Mouse (Mus musculus) brain, embryonic 14.5 days (tissue): ENCODE results near the gene Ddx54. TPM values are rescaled to one million over a fixed set of nuclear protein-coding genes. Genes with fewer than 3 reads are reported as not detected.

Experiments
- DNase-seq: peaks from one replicate; pipeline ENCODE4 v3.0.0-alpha.2; 2011; ENCODE audit warnings: low read depth
- CTCF ChIP-seq: fragments of 200-500 bp; IDR thresholded peaks from 2 replicates; pipeline ENCODE4 v1.5.1; 2012; ENCODE audit warnings: inconsistent platforms, mild to moderate bottlenecking, moderate library complexity, borderline replicate concordance; ENCODE audit not compliant: insufficient read depth, insufficient read length; ENCODE audit errors: extremely low read depth
- POLR2A ChIP-seq: fragments of 200-500 bp; IDR thresholded peaks from 2 replicates; pipeline ENCODE4 v1.6.1; 2012; ENCODE audit warnings: mild to moderate bottlenecking, inconsistent platforms, borderline replicate concordance; ENCODE audit not compliant: poor library complexity, insufficient read depth, insufficient read length, severe bottlenecking; ENCODE audit errors: extremely low read depth
- polyA plus RNA-seq: library from polyadenylated mRNA; depleted of rRNA; stranded (reverse); fragments of >200 nt; gene quantifications from 2 replicates; pipeline ENCODE4 v1.2.3, GENCODE M21; 2012; rRNA removed

Ddx54 gene
- 42.7 and 49.7 TPM in 2 replicates for polyA plus RNA-seq

GRCm38 (mm10) chr5:120612442-120612821 is at the start of gene Ddx54, which contains the start of gene Rita1:
Ddx54 (plus strand) TSS chr5:120612739.
Rita1 (minus strand) TSS chr5:120612589.
- TF ChIP-seq CTCF, result no peak
- peak; percentile 34; the same call in 1 of the 2 replicates for TF ChIP-seq POLR2A
- DNase-seq, result peak; percentile 99

- no peak for TF ChIP-seq POLR2A
- no peak for TF ChIP-seq CTCF
Observed at GRCm38 (mm10) chr5:120562956-120563913, 49.3 kb upstream of the Ddx54 start.

GRCm38 (mm10) chr5:120563914-120564311 is 48.6 kb upstream of the Ddx54 start:
- no peak for DNase-seq
- no peak for TF ChIP-seq POLR2A
- no peak for TF ChIP-seq CTCF

More at GRCm38 (mm10) chr5:120562956-120563913, 49.3 kb upstream of the Ddx54 start:
- DNase-seq, result no peak

- DNase-seq, result no peak
- no peak for TF ChIP-seq POLR2A
- TF ChIP-seq CTCF, result no peak
Observed at GRCm38 (mm10) chr5:120565171-120565905, 47.2 kb upstream of the Ddx54 start.

- DNase-seq, result peak; percentile 98
Observed at GRCm38 (mm10) chr5:120566101-120566500, 46.4 kb upstream of the Ddx54 start.

GRCm38 (mm10) chr5:120566681-120567252 is 45.8 kb upstream of the Ddx54 start:
- TF ChIP-seq POLR2A (no peak), CTCF (no peak)
- DNase-seq, result no peak

More at GRCm38 (mm10) chr5:120566101-120566500, 46.4 kb upstream of the Ddx54 start:
- TF ChIP-seq CTCF (no peak), POLR2A (no peak)

- no peak for TF ChIP-seq POLR2A
- TF ChIP-seq CTCF, result no peak
- peak; percentile 87 for DNase-seq
Observed at GRCm38 (mm10) chr5:120567253-120567701, 45.3 kb upstream of the Ddx54 start.

- peak; percentile 84 for DNase-seq
- TF ChIP-seq CTCF (no peak), POLR2A (no peak)
Observed at GRCm38 (mm10) chr5:120567761-120568211, 44.8 kb upstream of the Ddx54 start.

GRCm38 (mm10) chr5:120568336-120568768 is 44.2 kb upstream of the Ddx54 start:
- DNase-seq, result peak; percentile 79
- TF ChIP-seq POLR2A, result no peak
- TF ChIP-seq CTCF, result no peak

- DNase-seq, result no peak
- TF ChIP-seq CTCF (no peak), POLR2A (no peak)
Observed at GRCm38 (mm10) chr5:120568964-120569363, 43.6 kb upstream of the Ddx54 start.
